Comparison of ENCODE assay signal across 1 mouse cellular context in genomic region chr19:53599757-53600539, GRCm38 (mm10).
TF ChIP-seq lines count a peak whose summit lies in the region.

Smc3 (plus strand) TSS chr19:53600398.

TF ChIP-seq in MEL, 35 proteins besides CTCF, POLR2A, EP300 and RAD21 (continued from another document):
- TF ChIP-seq MAZ (IDR thresholded peaks at IDR 0.05; ENCODE audit: low read depth, low read length) = peak; percentile 73; the same call in 1 of the 2 replicates
- no peak for TF ChIP-seq MYB (IDR thresholded peaks at IDR 0.05; ENCODE audit: low read depth, low read length)
- TF ChIP-seq GABPA (IDR thresholded peaks at IDR 0.05; ENCODE audit: low read depth, low read length) = no peak
- peak; percentile 96; the same call in 1 of the 2 replicates for TF ChIP-seq POLR2AphosphoS5 (IDR thresholded peaks at IDR 0.05; ENCODE audit: borderline replicate concordance, low read depth, low read length)
- no peak for TF ChIP-seq GATA1 (IDR thresholded peaks at IDR 0.05; ENCODE audit: low read depth, low read length)
TF ChIP-seq in MEL: peak in this region for 20.
